Mouse (Mus musculus) urinary bladder, adult 18-20 months (tissue): ENCODE results near the gene 4930447C04Rik.

Experiments
- DNase-seq, 2 experiments: peaks; one replicate each; pipeline ENCODE4 v3.0.0; 2022; ENCODE audit warnings: low spot score in 2 of 2, mixed read lengths in 2 of 2

Gene 4930447C04Rik

DNA sequence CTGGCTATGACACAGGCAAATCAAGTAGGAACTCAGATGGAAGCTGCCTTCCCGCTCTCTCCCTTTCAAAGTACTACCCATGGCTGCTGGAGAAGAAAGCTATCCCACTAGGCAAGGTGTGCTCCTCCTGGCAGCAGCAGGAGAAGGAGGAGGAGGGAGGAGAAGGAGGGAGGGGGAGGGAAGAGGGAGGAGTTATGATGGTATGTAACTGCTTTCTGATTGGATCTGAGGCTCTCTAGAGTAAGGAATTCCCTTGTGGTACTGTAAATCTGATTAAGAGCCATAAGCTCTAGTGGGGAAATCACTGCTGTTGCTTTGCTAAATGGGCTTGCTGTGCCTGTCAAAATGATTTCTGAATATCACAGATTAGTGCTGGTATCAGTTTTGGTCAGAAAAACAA lies 99.1 kb downstream of the 4930447C04Rik start:
- DNase-seq, result no peak

DNA sequence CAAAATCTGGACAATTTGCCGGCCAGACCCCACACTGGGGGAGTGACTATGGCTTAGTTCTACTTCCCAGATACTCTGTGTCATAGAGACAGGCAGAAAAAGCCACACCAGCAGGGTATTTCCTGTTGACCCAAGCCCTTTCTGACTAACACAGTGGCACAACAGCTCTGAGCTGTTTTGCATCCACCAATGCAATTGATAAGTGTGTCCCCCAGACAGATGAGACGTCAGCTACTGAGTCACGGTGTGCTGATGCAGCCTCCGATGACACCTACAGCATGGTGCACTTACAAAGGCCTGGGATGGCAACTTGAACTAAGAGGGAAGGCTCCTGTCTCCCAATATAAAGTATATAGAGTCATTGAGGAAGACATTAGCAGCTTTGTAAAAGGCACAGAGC lies 103.3 kb downstream of the 4930447C04Rik start:
- no peak for DNase-seq

DNA sequence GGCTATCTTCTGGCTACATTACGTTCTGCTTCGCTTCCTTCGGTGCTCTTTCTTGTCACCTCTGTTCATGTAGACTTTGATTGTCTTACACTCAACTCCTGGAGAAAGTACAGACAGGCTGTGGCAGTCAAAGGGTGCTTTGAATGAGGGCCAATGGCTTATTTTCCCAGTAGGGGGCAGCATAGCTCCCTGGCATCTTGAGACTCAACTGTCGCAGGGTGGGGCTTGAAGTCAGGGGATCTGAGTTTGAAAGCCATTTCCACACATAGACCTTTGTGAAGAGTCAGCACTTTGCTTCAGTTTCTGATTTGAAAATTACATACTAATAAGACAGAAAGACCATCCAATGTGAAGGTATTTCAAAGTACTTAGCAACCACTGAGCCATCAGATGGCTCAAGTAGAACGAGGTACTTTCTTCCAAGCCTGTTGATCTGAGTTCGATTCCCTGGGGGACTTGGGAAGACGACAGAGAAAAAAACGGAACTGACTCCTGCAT lies 105.0 kb downstream of the 4930447C04Rik start:
- DNase-seq, result no peak

DNA sequence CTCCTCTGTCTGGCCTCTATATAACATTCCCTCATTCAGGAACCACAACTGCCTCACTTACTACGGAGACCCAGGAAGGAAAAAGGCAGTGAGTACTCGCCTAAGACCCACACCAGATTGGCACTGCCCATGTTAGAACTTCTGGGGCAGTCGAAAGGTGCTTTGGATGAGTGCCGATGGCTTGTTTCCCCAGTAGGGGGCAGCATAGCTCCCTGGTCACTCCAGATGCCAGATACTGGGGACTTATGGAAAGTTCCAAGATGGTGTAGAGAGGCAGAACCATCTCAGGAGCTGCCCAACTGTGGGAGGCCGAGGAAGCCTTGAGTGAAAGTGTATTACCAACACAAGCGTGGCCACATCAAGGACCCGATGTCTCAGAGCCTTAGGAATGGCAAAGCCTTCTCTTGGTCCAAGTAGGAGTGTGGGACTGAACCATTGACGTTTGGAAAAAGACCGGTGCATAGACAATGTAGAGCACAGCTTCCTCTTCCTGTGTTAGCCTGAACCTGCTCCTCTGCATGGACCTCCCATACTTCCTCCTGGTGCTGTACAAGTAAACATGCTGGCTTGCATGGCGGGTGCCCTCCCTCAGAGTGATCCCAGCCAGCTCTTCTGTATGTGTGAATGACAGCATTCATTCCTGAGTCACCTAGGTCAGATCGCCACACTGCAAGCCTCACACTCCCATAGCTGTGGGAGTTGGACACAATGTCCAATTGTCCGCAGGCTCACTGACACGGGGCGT lies 105.6 kb downstream of the 4930447C04Rik start:
- DNase-seq, result no peak

DNA sequence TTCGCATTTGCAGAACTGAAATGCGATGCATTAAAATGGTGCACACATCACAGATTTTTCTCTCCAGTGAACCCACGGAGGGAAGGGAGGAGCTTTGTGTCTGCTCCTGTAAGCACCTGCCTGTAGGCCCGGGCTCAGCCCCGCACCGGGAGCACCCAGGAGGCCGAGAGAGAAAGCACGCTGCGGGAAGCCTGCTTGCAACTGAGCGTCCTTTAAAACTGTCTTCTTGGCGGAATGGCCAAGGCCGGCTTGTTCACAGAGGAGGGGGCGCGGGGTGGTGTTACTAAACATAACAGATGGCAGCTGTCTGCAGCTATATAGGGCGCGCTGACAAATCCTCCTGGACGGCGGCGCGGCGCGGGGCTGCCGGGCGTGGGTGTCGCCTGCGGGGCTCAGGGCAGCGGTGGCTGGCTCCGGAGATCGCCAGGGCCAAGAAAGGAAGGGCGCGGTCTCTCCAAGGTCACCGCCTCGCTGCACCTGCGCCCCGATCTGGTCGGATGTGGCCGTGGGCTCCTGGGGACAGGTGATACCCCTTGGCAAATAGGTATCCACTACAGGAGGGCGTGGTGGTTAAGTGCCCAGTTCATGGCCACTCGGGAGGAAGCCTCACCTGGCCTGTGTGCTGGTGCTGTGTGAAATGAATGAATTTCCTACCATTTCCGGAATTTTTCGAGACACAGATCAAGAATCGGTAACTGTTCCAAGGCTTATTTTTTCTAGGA lies 108.7 kb downstream of the 4930447C04Rik start:
- DNase-seq, result peak in 1 of 2 experiments; percentile 5
